Mouse (Mus musculus): ENCODE results near the gene Syf2. TPM values are rescaled to one million over a fixed set of nuclear protein-coding genes. Genes with fewer than 3 reads are reported as not detected.

Gene Syf2
- 59.8 TPM in 2 replicates for polyA plus RNA-seq (2012; rRNA removed)

DNA sequence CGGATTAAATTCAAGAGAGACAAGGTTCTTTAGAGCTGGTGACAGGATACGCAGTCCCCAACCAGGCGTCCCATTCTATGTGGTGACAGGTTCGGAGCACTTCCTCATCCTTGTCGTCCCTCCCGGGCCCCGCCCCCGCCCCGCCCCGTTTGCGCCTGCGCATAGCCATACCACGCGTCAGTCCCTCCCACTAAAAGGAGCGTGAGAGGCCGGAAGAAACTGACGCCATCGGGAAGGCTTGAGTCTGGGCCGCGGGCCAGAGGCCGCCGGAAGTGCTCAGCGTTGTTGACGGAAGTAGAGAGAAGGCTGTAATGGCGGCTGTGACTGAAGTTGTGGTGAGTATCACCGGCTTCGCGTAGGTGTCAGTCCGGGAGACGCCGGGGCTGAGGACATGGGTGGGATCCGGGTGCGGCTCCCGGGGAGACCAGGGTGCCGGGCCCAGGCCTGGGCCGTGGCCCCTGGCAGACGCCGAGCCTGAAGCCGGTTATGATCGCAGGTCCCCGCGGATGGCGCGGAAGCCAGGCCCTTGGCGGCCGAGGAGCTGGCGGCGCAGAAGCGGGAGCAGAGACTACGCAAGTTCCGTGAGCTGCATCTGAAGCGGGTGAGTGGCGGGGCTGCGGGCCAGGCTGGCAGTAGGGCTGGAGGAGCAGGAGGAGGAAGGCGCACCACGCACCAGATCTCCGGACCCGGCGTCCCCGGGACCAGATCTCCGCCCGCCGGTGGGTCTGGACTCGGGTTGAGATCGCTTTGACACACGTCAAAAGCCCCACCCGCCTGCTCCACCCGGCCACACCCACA, at the start of gene Syf2:
Gene Syf2, plus strand, starts transcription at position 215 of the 798 bp plus-strand sequence.

DNA sequence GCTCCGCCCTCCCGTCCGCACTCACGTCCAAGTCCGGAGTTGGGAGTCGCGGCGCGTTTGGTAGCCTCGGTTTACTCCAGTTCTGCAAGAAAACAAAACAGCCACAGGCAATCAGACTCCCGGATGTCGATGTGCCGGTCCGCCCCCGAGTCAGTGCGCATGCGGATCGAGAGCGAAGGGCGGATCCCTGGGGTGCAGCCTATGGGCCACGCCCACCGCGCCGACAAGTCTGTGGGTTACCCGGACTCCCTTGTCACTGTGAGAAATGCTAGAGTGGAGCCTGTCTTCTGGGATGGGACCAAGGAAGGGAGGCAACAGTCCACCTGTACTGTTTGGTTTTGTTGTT, 15.9 kb upstream of the Syf2 start, which contains the start of gene Tmem50a:
Gene Tmem50a, minus strand, starts transcription at position 161 of the 346 bp plus-strand sequence.

DNA sequence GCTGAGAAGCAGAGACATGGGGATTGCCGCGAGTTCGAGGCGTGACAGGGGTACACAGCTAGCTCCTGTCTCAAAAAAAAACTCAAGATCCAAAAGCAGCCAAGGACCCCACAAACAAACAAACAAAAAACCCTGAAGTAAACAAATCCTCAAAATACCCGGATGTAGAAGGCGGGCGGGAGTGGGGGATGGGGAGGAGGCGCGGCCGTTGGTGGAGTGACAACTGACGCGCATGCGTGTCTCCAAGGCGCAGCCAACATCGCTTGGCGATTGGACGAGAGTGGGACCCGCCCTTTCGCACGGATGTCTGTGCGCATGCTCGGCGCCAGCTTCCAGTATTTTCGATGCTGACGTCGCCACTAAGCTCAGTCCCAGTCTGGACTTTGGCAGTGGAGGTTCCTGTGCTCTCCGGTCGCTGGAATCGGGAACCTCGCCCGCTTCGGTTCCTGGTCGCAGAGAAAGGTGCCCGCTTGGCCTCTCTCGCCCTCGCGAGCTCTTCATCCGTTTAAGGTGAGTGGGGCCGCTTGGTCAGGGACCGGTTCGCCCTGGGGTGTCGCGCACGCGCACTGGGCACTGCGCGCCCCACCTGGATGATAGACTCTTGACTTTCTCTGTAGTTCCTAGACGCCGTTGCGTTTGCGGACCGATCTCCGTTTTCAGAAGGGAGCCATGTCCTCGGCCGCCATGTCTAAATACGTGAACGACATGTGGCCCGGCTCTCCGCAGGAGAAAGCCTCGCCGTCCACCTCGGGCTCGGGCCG, 7.3 kb upstream of the Syf2 start, which contains the start of gene Rsrp1:
Gene Rsrp1, plus strand, starts transcription at position 335 of the 761 bp plus-strand sequence.

Other genes starting within 250 kb of the Syf2 start
- 5.1 and 5.7 TPM in 2 replicates for gene Man1c1, start 226.6 kb upstream of the Syf2 start, polyA plus RNA-seq (2012; rRNA removed)
- 1.6 TPM in 2 replicates for gene Ldlrap1, start 162.9 kb upstream of the Syf2 start, polyA plus RNA-seq (2012; rRNA removed)
- gene Maco1, start 77.6 kb upstream of the Syf2 start, polyA plus RNA-seq (2012; rRNA removed), result 64.4 and 66.7 TPM in 2 replicates
- gene Rhd, start 66.4 kb upstream of the Syf2 start, polyA plus RNA-seq (2012; rRNA removed), result 0.35 and 0.82 TPM in 2 replicates
- 168 and 172 TPM in 2 replicates for gene Tmem50a, start 15.9 kb upstream of the Syf2 start, polyA plus RNA-seq (2012; rRNA removed)
- gene Rsrp1, start 7.3 kb upstream of the Syf2 start, polyA plus RNA-seq (2012; rRNA removed), result 622 and 653 TPM in 2 replicates
- 0.03 and 0.25 TPM in 2 replicates for gene Runx3, start 189.8 kb downstream of the Syf2 start, polyA plus RNA-seq (2012; rRNA removed)

All from central nervous system, embryonic 18 days (tissue).